Mouse (Mus musculus): ENCODE results near the gene Tmem88.

- TF ChIP-seq ZC3H11A (IDR thresholded peaks at IDR 0.05; ENCODE audit: borderline replicate concordance, low read depth, low read length): no peak
- no peak for TF ChIP-seq HCFC1 (IDR thresholded peaks at IDR 0.05; ENCODE audit: borderline replicate concordance, insufficient read depth, low read length)
- TF ChIP-seq MAFK (IDR thresholded peaks at IDR 0.05; ENCODE audit: insufficient read depth, low read depth, low read length): no peak
Measured at GRCm38 (mm10) chr11:69398486-69399200, 609 bp upstream of the Tmem88 start.
